Mouse (Mus musculus) urinary bladder, postnatal 14 days (tissue): ENCODE data around the gene Cdk15.
A peak's percentile ranks its signal among the peaks of the same experiment; 100 is the strongest.

Experiments
- DNase-seq: peaks from one replicate; pipeline ENCODE4 v3.0.0; 2021; ENCODE audit warnings: low spot score

The Cdk15 gene

GRCm38 (mm10) chr1:59376557-59376956, 119.9 kb downstream of the Cdk15 start:
- no peak for DNase-seq

DNA sequence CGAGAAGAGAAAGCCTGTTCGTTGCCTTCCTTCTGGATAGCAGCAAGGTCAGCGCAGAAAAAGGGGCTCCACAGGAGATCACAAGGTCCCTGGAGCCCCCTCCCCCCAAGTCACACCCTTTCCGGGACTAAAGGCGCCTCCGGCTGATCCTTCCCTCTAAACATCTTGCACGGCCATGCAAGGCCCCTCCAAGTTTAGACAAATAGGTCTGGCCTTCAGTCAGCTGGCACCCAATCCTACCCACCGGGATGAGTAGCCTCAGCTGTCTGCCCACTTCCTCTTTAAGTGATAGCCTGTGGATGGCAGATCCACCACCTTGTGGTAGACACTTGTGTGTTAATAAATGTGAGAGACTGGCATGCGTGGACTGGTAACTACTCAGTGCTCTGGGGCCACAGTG, 120.6 kb downstream of the Cdk15 start:
- DNase-seq = no peak

- peak; percentile 43 for DNase-seq
These were observed 124.2 kb downstream of the Cdk15 start for GRCm38 (mm10) chr1:59380926-59381325.

- DNase-seq = no peak
These were observed 124.8 kb downstream of the Cdk15 start for GRCm38 (mm10) chr1:59381483-59381882.

DNA sequence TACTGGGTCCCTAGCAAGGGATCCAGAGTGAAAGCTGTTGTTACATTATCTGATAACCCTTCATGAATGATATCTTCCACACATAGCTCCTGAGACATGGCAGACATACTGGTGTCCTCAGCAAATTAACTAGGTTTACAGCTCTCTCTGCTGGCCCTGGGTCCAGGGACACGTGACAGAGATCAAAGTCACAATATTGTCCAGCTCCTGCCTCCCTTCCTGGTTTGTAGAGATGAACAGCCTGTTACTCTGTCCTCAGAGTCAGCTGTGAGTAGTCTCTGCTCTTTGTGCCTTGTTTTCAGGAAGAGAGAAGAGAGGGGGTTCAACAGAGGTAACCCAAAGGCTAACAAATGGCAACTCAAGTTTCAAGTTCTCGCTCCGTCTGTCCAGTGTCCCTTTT, 125.8 kb downstream of the Cdk15 start:
- DNase-seq = no peak

- DNase-seq = peak; percentile 44
These were observed 126.4 kb downstream of the Cdk15 start for GRCm38 (mm10) chr1:59383049-59383610.

- DNase-seq = no peak
These were observed 127.7 kb downstream of the Cdk15 start for GRCm38 (mm10) chr1:59384400-59384799.

DNA sequence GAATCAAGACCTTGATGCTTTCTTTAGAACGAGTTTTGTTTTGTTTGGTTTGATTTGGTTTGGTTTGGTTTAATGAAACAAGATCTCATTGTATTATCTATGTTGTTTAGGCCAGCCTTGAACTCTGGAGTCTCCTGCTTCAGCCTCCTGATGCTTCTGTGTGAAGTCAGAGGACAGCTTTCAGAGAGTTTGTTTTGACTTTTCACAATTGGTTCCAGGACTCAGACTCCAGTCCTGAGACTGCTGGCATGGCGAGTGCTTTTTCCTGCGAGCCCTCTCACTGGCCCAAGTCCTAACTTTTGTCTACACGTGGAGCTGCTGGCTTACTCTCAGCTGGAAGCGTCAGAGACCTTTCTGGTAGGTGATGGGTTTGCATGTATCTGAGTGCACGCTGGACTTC, 128.9 kb downstream of the Cdk15 start:
- DNase-seq = no peak

GRCm38 (mm10) chr1:59387542-59388314, 131.0 kb downstream of the Cdk15 start:
- no peak for DNase-seq

DNA sequence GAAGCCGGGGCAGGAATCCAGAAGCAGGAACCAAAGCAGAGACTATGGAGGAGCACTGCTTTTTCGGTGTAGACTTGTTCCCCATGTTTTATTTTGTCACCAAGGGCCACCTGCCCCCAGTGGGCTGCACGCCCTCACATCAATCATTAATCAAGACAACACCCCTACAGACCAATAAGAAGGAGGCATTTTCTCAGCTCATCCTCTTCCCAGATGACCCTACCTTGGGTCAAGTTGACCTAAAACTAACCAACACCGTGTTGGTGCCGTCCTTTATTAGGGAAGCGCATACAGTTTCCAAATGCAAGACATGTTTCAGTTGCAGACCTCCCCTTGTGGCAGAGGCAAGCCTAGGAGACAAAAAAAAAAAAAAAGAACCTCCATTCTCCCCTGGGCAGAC, 132.5 kb downstream of the Cdk15 start:
- DNase-seq = no peak

DNA sequence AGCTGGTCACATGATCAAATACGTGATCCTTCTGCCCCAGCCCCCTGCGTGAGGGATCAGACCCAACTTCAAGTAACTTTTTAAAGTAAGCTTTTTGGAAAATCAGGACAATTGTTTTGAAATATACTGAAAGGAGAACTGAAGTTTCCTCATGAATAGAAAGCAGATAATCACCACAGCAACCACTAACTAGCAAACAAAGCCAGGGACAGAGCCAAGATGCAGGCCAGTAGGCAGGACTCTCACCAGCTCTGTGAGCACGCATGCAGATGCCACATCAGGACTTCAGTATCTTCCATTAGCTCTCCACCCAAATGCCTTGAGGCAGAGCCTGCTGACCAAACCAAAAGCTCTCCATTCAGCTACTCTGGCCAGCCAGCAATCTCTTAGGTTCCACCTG, 135.0 kb downstream of the Cdk15 start:
- DNase-seq = peak; percentile 19

DNA sequence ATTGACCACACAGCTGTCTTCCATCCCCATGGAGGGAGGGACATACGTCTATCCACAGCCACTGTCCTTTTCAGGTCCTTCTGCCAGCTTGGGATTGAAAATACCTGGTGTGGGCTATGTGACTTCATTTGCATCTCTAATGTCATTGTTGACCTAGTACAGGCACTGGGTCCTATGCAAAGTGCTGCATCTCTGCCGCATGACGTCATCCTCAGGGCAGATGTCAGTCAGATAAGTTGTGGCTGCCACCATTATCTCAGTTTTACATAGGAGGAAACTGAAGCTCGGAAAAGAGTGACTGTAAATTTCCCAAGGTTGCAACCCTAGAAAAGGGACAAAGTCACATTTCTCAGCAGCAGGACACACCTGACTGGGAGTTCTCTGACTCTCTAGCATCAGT, 137.4 kb downstream of the Cdk15 start:
- no peak for DNase-seq

GRCm38 (mm10) chr1:59394616-59395015, 137.9 kb downstream of the Cdk15 start:
- no peak for DNase-seq

GRCm38 (mm10) chr1:59395992-59396391, 139.3 kb downstream of the Cdk15 start:
- DNase-seq = no peak

GRCm38 (mm10) chr1:59399554-59400325, 143.0 kb downstream of the Cdk15 start:
- DNase-seq = no peak

- DNase-seq = no peak
These were observed 144.5 kb downstream of the Cdk15 start for GRCm38 (mm10) chr1:59401253-59401652.
